Mouse (Mus musculus) ES-E14 (cell line): ENCODE data around the gene Mettl1.

Experiments
- CHD2 ChIP-seq: IDR thresholded peaks from 2 replicates; pipeline ENCODE4 v1.6.1; 2014; ENCODE audit warnings: mild to moderate bottlenecking, low read depth, low read length, inconsistent platforms
- HCFC1 ChIP-seq: IDR thresholded peaks from 2 replicates; pipeline ENCODE4 v1.6.1; 2012; ENCODE audit warnings: low read length, inconsistent platforms, borderline replicate concordance; ENCODE audit not compliant: insufficient read depth
- MAFK ChIP-seq: IDR thresholded peaks from 2 replicates; pipeline ENCODE4 v1.6.1; 2014; ENCODE audit warnings: mild to moderate bottlenecking, low read depth, low read length, inconsistent platforms; ENCODE audit not compliant: insufficient read depth
- ZC3H11A ChIP-seq: IDR thresholded peaks from 2 replicates; pipeline ENCODE4 v1.6.1; 2012; ENCODE audit warnings: low read depth, mild to moderate bottlenecking, inconsistent platforms, low read length, borderline replicate concordance
- ZNF384 ChIP-seq: IDR thresholded peaks from 2 replicates; pipeline ENCODE4 v1.6.1; 2012; ENCODE audit warnings: low read depth, low read length, inconsistent platforms

- no peak for TF ChIP-seq ZC3H11A
- no peak for TF ChIP-seq MAFK
- TF ChIP-seq HCFC1, result no peak
- no peak for TF ChIP-seq ZNF384
- no peak for TF ChIP-seq CHD2
Observed at GRCm38 (mm10) chr10:127065981-127066380, 24.8 kb downstream of the Mettl1 start.
